Mouse (Mus musculus): ENCODE measurements around the gene Copz2. TPM values are rescaled to one million over a fixed set of nuclear protein-coding genes. Genes with fewer than 3 reads are reported as not detected.

Gene Copz2
- polyA plus RNA-seq, 1 experiment from 2014 or later: 51.0 TPM

DNA sequence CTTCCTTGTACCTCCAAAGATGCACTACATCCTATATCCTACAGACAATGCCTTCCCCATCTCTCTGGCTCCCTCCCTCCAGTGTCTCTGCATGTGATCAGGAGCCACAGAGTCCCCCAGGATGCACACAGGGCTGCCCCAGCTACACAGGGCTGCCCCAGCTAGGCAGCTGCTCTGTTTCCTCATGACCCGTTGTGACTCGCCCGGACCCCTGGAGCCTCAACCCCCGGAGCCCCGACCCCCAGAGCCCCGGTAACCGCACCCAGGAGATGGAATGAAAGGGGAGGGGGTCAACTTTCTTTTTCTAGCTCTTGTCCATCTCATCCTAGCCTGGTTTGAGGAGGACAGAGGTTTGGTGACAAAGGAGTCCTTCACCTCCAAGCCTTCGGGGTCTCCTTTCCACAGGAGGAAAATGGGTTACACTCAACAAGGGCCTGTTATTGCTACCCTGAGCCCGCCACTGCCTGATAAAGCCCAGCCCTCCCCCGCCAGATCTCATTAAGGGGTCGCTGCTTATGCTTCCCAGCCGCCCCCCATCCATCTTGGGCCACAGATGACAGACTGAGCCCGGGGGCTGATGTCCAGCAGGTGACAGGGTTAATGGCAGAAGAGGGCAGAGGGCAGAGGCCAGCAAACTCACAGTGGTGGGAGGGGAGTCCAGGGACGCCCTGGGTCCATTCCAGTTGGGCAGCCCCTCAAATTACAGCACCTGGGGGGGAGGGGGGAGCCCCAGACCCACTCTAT, 42.3 kb downstream of the Copz2 start:
- Histone ChIP-seq H3K27me3 (ENCODE audit: insufficient read depth, low read length) (no peaks in the 10 kb centered on the region), H3K9me3 (ENCODE audit: low read length) (no peaks in the 10 kb centered on the region), H3K36me3 (replicated peaks; ENCODE audit: insufficient read depth, low read length) (no peaks in the 10 kb centered on the region), H3K4me3 (ENCODE audit: low read depth, low read length) (no peak overlapping the region), H3K9ac (replicated peaks) (no peak overlapping the region), H3K4me2 (ENCODE audit: low read depth, low read length) (no peak overlapping the region), H3K4me1 (ENCODE audit: insufficient read depth) (0 out of 2 replicates have a peak, but pooled peaks cover 3% of the 10 kb centered on the region), H3K27ac (ENCODE audit: low read depth) (no peak overlapping the region)
- no peak for ATAC-seq
- DNase-seq: no peak
- TF ChIP-seq EP300 (IDR thresholded peaks at IDR 0.05; ENCODE audit: low read depth) (no peak), CTCF (IDR thresholded peaks at IDR 0.05; ENCODE audit: low read depth) (no peak)
- 62% methylated on average over 14 of the region's 14 CpGs for WGBS (ENCODE audit: insufficient replicate concordance)

DNA sequence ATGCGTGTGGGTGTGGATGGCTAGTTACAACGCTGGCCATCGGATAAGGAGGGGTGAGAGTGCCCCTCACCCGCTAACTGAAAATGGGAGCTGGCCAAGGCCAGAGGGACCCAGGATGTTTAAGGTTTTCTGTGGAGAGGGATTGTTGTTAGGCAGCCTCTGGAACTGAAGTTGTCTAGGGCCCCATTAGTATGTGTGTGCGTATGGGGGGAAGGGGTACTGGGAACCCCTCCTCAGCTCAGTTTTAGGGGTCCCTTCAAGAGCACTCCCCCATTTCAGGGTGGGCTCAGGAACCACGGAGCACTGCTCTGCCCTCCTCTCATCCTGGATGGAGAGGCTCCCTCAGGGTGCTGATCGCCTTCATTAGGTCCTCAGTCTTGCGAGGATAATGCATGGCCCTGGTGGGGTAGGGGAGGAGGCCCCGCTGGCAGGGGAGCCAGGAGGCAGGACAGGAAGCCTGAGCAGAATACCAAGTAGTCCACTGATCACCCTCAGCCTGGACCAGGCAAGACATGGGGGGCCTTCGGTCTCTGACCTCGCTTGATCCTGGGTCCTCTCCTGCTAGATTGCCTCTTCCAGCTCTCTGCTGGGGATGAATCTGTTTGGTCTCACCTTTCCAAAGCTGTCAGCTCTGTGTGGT, 43.7 kb downstream of the Copz2 start:
- no peaks in the 10 kb centered on the region for H3K27me3 ChIP-seq (ENCODE audit: insufficient read depth, low read length)
- WGBS (ENCODE audit: insufficient replicate concordance): 72% methylated on average over 11 of the region's 11 CpGs
- H3K4me1 ChIP-seq (ENCODE audit: insufficient read depth): no peaks in the 10 kb centered on the region
- no peaks in the 10 kb centered on the region for H3K36me3 ChIP-seq (replicated peaks; ENCODE audit: insufficient read depth, low read length)
- no peak for TF ChIP-seq CTCF (IDR thresholded peaks at IDR 0.05; ENCODE audit: low read depth)
- no peak overlapping the region for H3K9ac ChIP-seq (replicated peaks)
- H3K4me3 ChIP-seq (ENCODE audit: low read depth, low read length): no peak overlapping the region
- no peak overlapping the region for H3K4me2 ChIP-seq (ENCODE audit: low read depth, low read length)
- H3K27ac ChIP-seq (ENCODE audit: low read depth): no peak overlapping the region
- DNase-seq (no peak), ATAC-seq (no peak)
- no peaks in the 10 kb centered on the region for H3K9me3 ChIP-seq (ENCODE audit: low read length)

DNA sequence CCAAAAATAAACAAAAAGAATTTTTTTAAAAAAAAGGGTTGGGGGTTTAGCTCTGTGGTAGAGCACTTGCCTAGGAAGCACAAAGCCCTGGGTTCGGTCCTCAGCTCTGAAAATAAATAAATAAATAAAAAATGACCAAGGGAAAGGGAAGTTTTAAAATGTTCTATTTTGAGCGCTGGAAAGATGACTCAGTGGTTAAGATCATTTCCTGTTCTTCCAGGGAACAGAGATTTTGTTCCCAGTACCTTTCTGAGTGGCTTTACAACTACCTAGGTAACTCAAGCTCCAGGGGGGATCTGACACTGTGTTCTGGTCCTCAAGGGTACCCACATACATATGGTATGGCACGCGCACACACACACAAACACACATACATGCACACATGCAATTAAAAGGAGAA, 46.2 kb downstream of the Copz2 start:
- DNase-seq (no peak), ATAC-seq (no peak)
- 59% methylated on average over 4 of the region's 4 CpGs for WGBS (ENCODE audit: insufficient replicate concordance)
- Histone ChIP-seq H3K27me3 (ENCODE audit: insufficient read depth, low read length) (no peaks in the 10 kb centered on the region), H3K4me1 (ENCODE audit: insufficient read depth) (no peaks in the 10 kb centered on the region), H3K4me3 (ENCODE audit: low read depth, low read length) (no peak overlapping the region), H3K9me3 (ENCODE audit: low read length) (no peaks in the 10 kb centered on the region), H3K27ac (ENCODE audit: low read depth) (no peak overlapping the region), H3K36me3 (replicated peaks; ENCODE audit: insufficient read depth, low read length) (no peaks in the 10 kb centered on the region), H3K9ac (replicated peaks) (no peak overlapping the region), H3K4me2 (ENCODE audit: low read depth, low read length) (no peak overlapping the region)
- TF ChIP-seq CTCF (IDR thresholded peaks at IDR 0.05; ENCODE audit: low read depth) (no peak), EP300 (IDR thresholded peaks at IDR 0.05; ENCODE audit: low read depth) (no peak)

DNA sequence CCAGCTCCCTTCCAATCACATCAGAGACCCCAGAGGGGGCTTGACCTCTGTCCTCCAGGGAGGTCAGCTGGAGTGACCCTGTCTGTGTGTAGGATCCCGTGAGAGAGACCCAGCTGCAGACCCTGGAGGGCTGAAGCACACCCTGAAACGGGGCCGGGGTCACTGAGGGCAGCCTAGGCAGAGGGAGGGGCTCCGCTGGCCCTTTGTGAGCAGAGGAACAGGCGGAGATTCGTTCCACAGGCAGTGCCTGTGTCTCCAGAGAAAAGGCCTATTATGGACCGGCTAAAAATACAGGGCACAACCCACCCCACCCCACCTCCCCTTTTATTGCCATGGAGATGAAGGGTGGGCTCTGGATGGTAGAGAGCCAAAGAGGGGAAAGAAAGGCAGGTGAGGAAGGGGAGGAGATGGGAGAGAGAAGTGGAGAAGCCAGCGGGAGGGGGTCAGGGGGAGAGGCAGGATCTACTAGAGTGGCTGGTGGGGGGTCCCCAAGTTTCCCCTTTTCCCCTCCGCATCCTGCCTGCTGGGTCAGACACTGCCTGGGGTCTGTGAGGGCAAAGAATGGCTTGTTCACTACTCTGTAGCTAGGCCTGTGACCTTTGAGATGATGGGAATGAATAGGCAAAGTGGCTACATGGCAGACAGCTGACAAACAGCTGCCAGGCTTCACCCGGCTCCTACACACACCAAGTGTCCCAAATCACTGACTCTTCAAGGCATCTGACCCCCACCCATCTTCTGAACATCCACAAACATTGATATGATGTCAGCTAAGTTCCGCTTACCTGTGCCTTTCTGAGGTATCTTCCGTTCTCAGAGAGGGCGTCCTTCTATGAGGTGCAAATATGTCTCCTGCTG, 50.0 kb downstream of the Copz2 start:
- H3K36me3 ChIP-seq (replicated peaks; ENCODE audit: insufficient read depth, low read length): no peaks in the 10 kb centered on the region
- H3K4me3 ChIP-seq (ENCODE audit: low read depth, low read length): no peak overlapping the region
- no peaks in the 10 kb centered on the region for H3K27me3 ChIP-seq (ENCODE audit: insufficient read depth, low read length)
- no peak for ATAC-seq
- 73% methylated on average over 13 of the region's 13 CpGs for WGBS (ENCODE audit: insufficient replicate concordance)
- H3K27ac ChIP-seq (ENCODE audit: low read depth): no peak overlapping the region
- H3K9me3 ChIP-seq (ENCODE audit: low read length): no peaks in the 10 kb centered on the region
- H3K4me1 ChIP-seq (ENCODE audit: insufficient read depth): no peaks in the 10 kb centered on the region
- no peak for DNase-seq
- TF ChIP-seq CTCF (IDR thresholded peaks at IDR 0.05; ENCODE audit: low read depth) (no peak), EP300 (IDR thresholded peaks at IDR 0.05; ENCODE audit: low read depth) (no peak)
- H3K4me2 ChIP-seq (ENCODE audit: low read depth, low read length): no peak overlapping the region
- H3K9ac ChIP-seq (replicated peaks): no peak overlapping the region

DNA sequence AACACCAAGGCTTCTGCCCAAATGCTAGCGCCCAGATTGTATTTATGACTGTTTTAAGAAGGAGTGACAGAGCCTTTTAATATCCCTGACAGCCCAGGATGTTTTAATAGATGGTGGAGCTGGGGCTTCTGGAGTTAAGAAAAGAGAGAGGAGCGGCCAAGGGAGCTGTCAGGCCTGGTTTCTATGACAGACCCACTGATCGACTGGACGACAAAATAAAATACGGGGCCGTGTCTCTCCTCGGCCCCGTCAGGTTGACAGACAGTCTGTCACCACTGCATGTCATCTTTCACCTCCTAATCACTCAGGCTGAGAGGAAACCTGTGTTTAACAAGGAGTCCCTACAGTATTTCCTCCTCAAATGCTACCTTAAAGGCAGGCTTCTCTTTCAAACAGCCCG, 51.7 kb downstream of the Copz2 start:
- TF ChIP-seq CTCF (IDR thresholded peaks at IDR 0.05; ENCODE audit: low read depth) (no peak), EP300 (IDR thresholded peaks at IDR 0.05; ENCODE audit: low read depth) (no peak)
- Histone ChIP-seq H3K27ac (ENCODE audit: low read depth) (no peak overlapping the region), H3K4me3 (ENCODE audit: low read depth, low read length) (no peak overlapping the region), H3K9ac (replicated peaks) (no peak overlapping the region), H3K9me3 (ENCODE audit: low read length) (no peaks in the 10 kb centered on the region), H3K4me1 (ENCODE audit: insufficient read depth) (no peaks in the 10 kb centered on the region), H3K27me3 (ENCODE audit: insufficient read depth, low read length) (no peaks in the 10 kb centered on the region), H3K4me2 (ENCODE audit: low read depth, low read length) (no peak overlapping the region), H3K36me3 (replicated peaks; ENCODE audit: insufficient read depth, low read length) (no peaks in the 10 kb centered on the region; the same call in 1 of the 2 replicates)
- DNase-seq: no peak
- WGBS (ENCODE audit: insufficient replicate concordance): 85% methylated on average over 9 of the region's 9 CpGs
- no peak for ATAC-seq
